Mouse (Mus musculus) B cell, adult 2 months (primary cell): ENCODE measurements around the gene Plppr2.

Experiments
- DNase-seq, 2 experiments: peaks; one replicate each; pipeline ENCODE4 v3.0.0; 2022

Plppr2 gene

DNA sequence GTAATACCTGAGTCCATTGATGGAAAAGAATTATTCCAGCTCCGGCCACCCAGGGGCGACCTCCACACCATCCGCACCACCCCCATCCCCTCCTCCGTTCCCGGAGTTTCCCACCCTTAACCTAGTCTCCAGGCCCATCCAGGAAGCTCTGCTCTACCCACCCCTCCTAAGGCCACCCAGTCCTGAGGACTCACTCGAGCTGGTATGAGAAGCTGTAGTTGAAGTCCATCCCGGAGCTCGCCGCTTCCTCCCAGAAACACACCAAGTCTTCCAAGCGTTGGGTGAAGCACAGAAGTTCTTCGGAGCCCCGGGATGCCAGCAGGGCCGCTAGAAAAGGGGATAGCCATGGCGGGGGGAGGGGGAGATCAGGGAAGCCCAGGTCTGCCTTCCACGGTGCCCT is 25.2 kb downstream of the Plppr2 start:
- DNase-seq: no peak

DNA sequence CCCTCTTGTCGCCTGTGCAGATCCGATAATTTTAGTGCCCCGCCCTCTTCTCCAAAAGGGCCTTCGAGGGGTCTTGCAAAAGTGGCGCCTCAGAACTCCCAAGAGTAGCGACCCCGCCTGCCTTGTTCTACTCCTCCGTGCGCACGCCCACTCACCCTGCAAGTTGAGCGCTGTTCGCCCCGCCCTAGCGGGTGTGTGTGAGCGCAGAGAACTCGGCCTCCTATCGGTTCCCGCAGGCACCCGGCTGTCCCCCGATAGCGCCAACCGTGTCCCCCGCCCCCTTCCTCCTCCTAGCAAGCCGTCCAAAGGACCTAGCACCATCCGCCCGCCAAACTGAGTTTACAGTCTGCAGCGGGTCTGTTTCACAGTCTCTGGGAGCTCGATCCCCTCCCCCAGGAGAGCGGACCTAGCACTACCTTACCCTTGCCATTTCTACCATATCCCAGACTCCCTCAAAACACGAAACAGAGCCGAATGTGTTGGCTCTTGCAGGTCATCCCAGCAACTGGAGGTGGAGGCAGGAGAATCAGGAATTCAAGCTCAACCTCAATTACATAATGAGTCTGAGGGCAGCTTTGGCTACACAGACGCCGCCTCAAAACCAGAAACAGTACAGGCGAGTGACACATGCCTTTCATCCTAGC is 25.7 kb downstream of the Plppr2 start:
- peak; percentile 50 to 57 for DNase-seq

DNA sequence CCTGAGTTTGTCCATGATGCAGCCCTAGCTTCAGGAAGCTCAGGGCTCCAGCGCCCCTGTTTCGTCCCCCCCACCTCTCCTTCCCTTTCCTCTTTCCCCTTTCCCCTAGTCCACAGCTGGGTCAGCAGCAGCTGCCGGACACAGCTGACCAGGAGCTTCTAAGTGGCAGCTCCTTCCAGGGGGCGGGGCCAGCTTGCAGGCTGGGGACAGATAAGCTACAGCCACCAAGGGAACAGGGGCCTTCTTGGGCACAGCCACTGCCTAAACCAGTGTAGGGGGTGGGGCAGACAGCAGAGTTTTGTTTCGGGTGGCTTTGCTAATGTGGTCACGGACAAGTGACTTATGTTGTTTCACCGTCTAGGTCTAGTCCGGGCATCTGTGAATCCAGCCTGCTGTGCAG is 26.6 kb downstream of the Plppr2 start, which contains the start of gene Epor:
Gene Epor, minus strand, starts transcription at position 90 of the 400 bp plus-strand sequence.
- no peak for DNase-seq

DNA sequence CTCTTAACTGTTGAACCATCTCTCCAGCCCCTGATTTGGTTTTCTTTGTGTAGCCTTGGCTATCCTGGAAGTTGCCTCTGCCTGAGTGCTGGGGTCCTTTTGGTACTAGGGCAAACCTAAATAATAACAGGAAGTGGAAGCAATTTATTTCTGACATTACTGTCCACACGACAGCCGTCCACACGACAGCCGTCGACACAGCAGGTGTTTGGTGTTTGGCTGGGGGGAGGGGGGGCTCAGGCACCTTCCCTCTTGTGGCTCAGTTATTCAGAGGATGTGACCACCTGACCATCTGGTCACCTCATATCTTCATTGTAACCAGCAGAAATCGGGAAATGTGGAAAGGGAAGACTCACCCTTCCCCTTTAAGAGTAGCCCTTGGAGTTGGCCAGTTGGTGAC is 32.0 kb downstream of the Plppr2 start:
- DNase-seq: no peak

DNA sequence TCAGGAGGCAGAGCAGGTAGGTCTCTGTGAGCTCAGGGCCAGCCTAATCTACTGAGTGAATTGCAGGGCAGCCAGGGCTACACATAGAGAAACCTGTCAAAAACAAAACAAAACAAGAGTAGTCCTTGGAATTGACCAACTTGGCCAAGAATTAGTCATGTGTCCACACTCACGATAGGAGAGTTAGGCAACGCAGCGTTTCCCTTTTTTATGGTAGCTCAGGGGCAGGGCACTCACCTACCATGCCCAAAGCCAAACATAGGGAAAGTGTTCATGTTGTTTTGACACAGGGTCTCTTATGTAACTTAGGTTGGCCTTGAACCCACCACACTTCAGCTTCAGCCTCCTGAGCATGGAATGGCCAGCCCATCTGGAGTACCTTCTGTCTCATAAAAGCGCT is 32.5 kb downstream of the Plppr2 start:
- DNase-seq: no peak

DNA sequence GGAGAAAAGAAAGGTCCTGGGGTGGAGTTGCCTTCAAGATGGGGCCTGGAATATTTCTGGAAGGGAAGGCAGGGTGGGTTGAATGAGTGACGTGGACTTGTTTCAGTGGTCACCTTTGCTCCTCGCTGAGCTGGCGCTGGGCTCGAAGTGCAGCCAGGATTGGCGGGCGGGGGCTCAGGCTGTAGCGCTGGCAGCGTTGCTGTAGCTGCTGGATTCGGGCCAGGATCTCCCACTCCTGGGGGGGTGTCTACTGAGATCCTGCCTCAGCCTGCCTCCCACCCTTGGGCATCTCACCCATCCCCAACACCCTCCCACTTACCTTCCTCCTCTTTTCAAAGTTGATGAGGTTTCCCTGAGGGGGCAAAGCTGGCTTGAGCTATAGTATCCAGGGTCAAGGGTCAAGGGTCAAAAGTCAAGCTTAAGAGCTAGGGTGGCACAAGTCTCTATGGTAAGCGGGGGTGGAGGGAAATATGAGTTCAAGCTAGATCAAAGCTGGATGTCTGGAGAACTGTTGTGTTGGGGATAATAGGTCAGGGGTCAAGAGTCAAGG is 39.9 kb downstream of the Plppr2 start:
- no peak for DNase-seq

DNA sequence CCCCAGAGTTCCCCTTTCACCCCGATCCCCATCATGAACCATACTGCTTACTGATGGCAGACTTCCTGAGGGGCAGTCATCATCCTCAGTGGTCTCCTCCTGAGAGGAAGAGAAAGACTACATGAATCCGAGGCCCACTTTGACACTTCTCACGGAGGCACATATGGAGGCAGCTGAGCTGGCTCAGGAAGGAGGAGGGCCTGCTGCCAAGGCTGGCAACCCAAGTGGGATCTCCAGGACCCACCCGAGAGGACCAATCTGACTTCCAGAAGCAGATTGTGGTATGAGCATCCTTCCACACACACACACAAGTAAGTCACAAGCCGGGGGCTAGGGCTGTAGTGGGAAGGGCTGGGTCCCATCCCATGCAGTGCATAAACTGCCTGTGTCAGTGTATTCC is 40.5 kb downstream of the Plppr2 start:
- DNase-seq: no peak

DNA sequence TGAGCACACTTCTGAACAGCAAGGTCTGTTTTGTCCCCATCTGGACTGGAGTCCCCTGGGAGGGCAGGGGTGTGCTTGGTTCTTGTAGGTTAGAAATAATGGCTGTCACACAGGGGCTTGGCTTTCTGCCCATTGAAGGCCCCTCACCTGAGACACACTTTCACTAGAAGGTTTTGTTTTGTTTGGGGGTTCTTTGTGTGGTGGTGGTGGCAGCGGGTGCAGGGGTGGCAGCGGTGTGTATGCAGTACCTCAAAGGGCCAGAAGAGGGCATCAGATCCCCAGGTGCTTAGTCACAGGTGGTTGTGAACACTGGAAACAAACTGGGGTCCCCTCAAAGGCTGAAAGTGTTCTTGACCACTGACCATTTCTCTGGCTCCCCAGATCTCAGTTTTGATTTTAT is 41.1 kb downstream of the Plppr2 start:
- DNase-seq: peak; percentile 73 to 75

DNA sequence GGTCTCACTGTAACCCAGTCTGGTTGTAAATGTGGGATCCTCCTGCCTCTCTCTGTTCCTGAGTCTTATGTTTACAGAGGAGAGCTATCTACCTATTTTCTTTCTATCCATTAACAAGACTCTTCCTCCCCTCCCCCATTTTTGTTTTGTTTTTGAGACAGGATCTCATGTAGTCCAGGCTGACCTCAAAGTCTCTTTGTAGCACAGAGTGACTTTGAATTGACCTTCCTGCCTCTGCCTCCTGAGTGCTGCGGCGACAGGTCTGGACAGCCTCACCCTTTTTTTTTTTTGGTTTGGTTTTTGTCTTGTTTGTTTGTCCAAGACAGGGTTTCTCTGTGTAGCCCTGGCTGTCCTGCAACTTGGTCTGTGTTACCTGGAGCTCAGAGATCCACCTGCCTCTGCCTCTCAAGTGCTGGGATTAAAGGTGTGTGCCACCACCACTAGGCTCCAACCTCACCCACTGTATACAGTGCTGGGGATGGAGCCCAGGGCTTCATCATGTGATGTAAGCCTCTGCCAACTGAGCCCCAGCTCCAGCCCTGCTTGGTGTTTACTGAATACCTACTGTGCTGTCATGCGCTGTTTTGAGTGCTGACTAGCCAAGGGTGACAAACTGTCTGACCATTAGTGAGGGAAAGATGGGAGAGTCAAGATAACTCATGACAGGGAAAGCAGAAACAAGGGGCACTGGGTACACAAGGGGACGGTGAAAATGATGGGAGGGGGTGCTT is 41.7 kb downstream of the Plppr2 start:
- no peak for DNase-seq

DNA sequence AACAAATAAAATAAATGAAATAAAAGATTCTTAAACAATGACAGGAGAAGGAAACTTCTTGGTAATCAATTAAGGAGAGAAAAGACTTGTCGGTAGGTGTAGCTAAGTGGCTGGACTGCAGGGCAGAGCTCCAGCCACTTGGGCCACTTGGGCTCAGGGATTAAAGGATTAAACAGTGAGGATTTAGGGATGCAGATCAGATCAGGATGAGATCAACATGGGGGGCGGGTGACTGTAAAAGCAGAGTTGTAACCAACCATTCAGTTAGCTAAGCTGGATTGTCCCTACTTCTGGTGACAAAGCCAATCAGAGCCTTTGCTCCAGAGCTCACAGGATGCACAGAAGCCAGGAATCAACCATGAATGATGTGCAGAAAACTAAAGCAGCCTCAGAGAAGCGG is 47.1 kb downstream of the Plppr2 start:
- no peak for DNase-seq

DNA sequence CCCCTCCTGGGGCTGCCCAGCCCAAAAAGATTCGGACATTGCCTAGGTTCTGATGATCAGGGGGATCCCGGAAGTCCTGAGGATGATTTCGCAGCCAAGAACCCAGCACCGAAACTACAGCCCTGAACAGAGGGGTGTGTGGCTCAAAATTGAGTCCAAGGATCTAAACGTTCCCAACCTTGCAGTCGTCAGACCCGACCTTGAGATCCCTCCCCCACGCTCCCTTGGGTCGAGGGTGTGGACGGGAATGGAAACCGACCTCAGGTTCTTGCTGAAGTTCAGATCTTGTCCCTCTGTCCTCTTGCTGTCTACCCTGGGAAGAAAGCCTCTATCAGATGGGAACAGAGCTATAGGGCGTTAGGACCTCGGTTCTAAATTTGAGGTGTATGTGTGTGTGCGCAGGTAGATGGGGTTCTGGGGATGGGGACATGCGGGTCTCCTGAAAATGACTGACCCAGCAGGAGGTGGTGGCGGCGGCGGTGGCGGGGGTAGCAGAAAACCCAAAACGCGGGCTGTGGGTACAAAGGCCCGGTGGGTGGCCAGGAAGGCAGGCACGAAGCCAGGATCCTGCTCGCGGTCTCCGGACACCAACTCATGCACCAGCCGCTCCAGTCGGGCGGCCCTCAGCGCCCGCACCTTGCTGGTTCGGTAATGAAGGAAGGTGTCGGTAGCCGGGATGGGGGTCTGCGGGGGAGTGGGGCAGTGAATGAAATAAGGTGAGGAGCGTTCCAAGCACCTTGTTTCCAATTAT is 50.9 kb downstream of the Plppr2 start:
- DNase-seq: no peak

DNA sequence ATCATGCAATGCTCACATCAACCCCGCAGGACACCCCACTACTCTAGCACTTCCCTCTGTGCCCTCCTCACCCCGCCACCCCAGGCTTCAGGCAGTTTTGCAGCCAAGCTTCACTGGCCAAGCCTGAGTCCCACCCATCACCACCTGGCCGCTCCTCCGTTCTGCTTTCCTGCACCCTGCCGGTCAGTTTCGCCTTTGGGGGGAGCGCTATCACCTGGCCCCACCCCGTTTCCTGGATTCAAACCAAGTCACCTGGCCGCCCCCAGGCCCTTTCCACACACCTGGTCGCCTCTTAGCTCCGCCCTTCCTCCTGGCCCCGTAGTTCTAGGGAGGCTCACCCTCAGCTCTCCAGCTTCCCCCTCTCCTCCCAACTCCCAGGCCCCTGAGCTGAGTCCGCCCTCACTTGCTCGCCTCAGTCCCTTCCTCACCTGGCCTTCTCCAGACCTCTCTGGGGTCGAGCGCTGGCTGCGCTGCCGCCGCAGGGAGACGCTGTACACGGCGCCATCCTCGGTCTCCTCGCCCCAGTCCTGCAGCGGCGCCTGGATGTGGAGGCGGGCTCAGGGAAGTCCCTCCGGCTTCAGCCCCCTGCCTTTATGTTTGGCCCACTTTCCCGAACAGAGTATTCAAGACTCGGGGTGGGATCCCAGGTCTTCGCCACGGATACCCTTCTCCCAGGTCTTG is 51.7 kb downstream of the Plppr2 start:
- peak; percentile 43 to 44 for DNase-seq

DNA sequence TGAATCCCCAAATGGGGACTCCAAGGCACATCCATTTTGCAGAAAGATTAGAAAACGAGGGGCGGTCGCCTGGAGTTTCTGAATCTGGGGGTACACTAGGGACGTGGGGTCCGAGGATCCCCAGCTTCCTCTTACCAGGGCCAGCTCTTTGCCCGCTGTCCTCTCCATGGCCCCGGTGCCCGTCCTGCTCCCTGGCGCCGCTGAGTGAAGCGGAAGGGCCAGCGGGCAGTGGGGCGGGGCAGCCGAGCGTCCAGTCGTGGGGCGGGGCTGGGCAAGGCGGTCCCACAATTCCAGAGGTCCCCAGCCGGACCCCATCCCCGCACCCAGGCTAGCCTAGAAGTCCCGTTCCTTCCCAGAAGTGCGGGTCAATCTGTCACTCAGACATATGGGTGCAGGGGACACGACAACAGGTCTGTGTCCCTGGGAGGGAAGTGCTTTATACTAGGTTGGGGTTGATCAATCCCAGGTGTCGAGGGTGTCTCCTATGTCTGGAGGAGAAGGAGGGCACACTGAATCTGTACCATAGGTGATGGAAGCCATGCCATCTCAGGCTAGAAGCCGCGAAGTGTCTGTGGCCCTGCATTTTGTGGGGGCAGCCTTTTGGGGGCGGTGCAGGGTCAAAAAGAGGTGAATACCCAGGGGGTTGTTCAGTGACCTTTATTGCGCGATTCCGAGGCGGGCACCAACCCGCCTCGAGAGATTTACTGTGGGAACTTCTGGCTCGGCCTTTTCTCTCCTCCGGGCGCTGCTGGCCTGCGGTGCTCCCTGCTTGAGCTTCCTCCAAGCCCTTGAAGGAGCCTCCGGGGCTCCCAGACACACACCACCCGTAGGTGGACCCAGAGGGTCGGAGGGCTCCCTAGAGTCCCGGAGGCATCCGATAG is 52.6 kb downstream of the Plppr2 start, which contains the start of gene Rgl3:
Gene Rgl3, minus strand, starts transcription at position 217 of the 881 bp plus-strand sequence.
- peak; percentile 29 to 33 for DNase-seq

DNA sequence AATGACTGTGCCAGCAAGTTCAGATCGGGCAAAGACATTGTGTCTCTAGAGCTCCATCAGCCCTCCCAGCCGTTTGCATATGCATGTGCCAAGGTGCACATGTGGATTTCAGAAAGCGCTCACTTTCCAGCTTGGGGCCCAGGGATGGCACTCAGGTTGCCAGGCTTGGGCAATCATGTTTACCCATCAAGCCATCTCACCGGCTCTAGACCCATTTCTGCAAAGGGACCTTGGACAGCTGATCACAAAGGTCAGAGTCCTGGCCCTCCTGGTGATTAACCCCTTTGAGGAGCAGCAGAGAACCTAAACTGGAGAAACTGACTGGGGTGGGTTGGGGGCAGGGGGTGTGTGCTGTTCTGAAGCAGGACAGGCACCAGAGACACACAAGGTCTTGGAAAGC is 55.4 kb downstream of the Plppr2 start:
- DNase-seq: no peak

DNA sequence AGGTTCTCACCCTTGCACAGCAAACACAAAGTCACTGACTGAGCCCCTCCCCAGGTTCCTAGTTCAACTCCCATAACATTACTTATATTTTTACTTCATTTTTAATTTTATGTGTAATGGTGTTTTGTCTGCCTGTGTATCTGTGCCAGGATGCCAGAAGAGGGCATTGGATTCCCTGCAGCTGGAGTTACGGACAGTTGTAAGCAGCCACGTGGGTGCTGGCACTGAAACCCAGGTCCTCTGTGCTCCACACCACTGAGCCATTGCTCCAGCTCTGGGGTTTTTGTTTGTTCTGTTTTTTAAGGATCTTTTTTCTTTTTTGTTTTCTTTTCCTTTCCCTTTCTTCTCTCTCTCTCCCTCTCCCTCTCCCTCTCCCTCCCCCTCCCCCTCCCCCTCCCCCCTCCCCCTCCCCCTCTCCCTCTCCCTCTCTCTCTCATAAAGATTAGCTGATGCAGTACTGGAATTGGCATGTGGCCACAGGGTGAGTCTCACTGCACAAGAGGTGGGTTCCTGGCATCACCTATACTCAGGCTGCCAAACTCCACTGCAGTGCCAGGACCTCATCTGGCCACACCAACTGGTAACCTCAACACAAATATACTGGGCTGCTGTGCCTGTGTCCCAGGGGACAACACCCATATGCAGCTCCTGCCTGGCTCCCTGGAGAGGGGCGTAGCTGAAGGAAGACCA is 59.5 kb downstream of the Plppr2 start:
- DNase-seq: no peak
